Comparison of ENCODE assay signal across 9 mouse cellular contexts in genomic region chr6:4953028-4953719, GRCm38 (mm10). TPM values are rescaled to one million over a fixed set of nuclear protein-coding genes. Genes with fewer than 3 reads are reported as not detected.
DNase-seq lines count a peak whose midpoint lies in the region; ATAC-seq lines count a peak whose summit lies in the region.
"Had no signal": no experiment of that assay in that cellular context is flagged by ENCODE, and none has a peak within 500 bp of the region (broad histone marks: within the 10 kb centered on the region; RNA-seq: fewer than 3 reads in every experiment).

No protein-coding gene starts in this region.

- 38% methylated on average over 14 of the region's 14 CpGs for WGBS in embryonic facial prominence, embryonic 15.5 days

- peak; percentile 12 for DNase-seq in kidney, postnatal 14 days
- DNase-seq in kidney, adult 18-20 months = no peak
- DNase-seq in embryo, embryonic 11.5 days (ENCODE audit: low read depth, low spot score) = peak; percentile 48
- peak; percentile 78 for DNase-seq in mesoderm, embryonic 11.5 days (ENCODE audit: low read depth, low spot score)
- DNase-seq in spleen, adult 18-20 months = no peak
- no peak for DNase-seq in urinary bladder, postnatal 10 days (ENCODE audit: low spot score)
- DNase-seq: adrenal gland, postnatal 14 days had no signal

- H3K4me3 ChIP-seq in embryonic facial prominence, embryonic 15.5 days (replicated peaks) = no peak overlapping the region

- H3K27ac ChIP-seq in embryonic facial prominence, embryonic 15.5 days (replicated peaks) = peak overlapping the region; percentile 48; the same call in 1 of the 2 replicates
- H3K27ac ChIP-seq: macrophage had no signal

- H3K9ac ChIP-seq in embryonic facial prominence, embryonic 15.5 days = no peak overlapping the region

- no peaks in the 10 kb centered on the region for H3K9me3 ChIP-seq in embryonic facial prominence, embryonic 15.5 days (replicated peaks)

- peaks cover 3% of the 10 kb centered on the region; the same call in 1 of the 2 replicates for H3K4me1 ChIP-seq in embryonic facial prominence, embryonic 15.5 days

- no peak for ATAC-seq in embryonic facial prominence, embryonic 15.5 days (ENCODE audit: insufficient number of reproducible peaks, low FRiP score, low TSS enrichment, low read depth)

- H3K27me3 ChIP-seq in embryonic facial prominence, embryonic 15.5 days = no peaks in the 10 kb centered on the region

- no peaks in the 10 kb centered on the region for H3K36me3 ChIP-seq in embryonic facial prominence, embryonic 15.5 days

- H3K4me2 ChIP-seq in embryonic facial prominence, embryonic 15.5 days (replicated peaks) = 0 out of 2 replicates have a peak overlapping the region, but pooled peaks have one; percentile 18

RNA-seq across cellular contexts. Expression of gene Ppp1r9a, which starts 50.5 kb away (rescaled TPM):
- 13.7 and 14.8 TPM in 2 replicates for polyA plus RNA-seq in embryonic facial prominence, embryonic 15.5 days (2015; fragmentation: Nextera tagmentation; extraction: Ambion mirVana)

Comparison
In these comparisons a context has a peak if more than half of its experiments do, and no peak if none do; other contexts are left out.
1. DNase-seq: peak in kidney, postnatal 14 days (single experiment), embryo, embryonic 11.5 days (single experiment) and mesoderm, embryonic 11.5 days (single experiment); none in kidney, adult 18-20 months (single experiment), spleen, adult 18-20 months (0 of 2) and urinary bladder, postnatal 10 days (single experiment).